Mouse (Mus musculus) megakaryocyte progenitor cell, adult 5-6 weeks (primary cell): ENCODE results near the gene Prkcg. TPM values are rescaled to one million over a fixed set of nuclear protein-coding genes. Genes with fewer than 3 reads are reported as not detected.
"Not testable (repeated sequence)": the region's sequence is repeated elsewhere in the genome, so short reads cannot be mapped to it uniquely, and the experiment has no call there.

Experiments used
- ATAC-seq: replicated peaks from 2 replicates; pipeline ENCODE4 v1.8.0; 2016; ENCODE audit warnings: mild to moderate bottlenecking, moderate TSS enrichment, inconsistent platforms; ENCODE audit not compliant: poor library complexity
- total RNA-seq, 2 experiments: library from RNA; stranded (forward) in 1 of 2; stranded (reverse) in 1 of 2; fragments of 157-497, 149-512 nt in 1 of 2; fragments of 200-1000 nt in 1 of 2; gene quantifications; 2 replicates each; pipeline versions ENCODE4 v1.2.3 to v1.2.4; 2015 to 2017

Prkcg gene
- total RNA-seq, 2 experiments from 2014 or later: 0.32 TPM; not detected in 1

DNA sequence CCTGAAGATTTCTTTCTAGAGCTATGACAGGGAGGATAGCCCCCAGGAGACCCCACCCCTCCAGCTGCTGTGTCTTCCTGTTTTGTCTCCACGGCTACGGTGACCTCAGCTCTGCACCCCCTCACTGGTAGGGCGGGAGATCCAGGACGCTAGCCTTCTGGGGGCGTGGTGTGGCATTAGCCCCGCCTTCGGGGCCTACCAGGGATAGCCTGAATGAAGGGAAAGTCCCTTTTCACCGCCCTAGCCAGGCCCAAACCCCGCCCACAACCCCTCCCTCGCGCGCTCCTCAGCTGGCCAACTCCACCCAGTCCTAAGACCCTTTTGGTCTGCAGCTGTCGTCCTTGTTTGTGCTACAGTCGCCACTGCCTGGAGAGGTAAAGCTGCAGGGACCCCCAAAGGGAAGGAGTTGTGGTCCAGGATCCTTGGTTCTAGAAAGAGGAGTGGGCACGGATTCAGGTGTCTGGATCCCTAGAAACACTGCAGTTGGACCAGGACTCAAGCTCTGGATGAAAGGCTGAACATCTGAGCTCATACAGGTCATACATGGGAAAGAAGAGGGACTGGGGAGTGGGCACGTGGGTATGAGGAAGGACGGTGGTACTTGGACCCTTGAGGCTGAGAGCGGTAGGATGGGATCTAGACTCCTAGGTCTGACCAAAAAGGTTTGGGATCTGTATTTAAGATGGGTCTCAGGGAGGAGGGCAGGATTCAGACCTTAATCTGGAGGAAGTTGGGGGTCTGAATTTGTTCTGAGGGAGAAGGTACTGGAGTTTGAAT lies 1.5 kb downstream of the Prkcg start:
- peak; percentile 79 for ATAC-seq

- no peak for ATAC-seq
Observed at GRCm38 (mm10) chr7:3291197-3291596, 2.2 kb downstream of the Prkcg start.

GRCm38 (mm10) chr7:3291764-3292163 lies 2.8 kb downstream of the Prkcg start:
- no peak for ATAC-seq

- ATAC-seq: not testable (repeated sequence)
Observed at GRCm38 (mm10) chr7:3292271-3292670, 3.3 kb downstream of the Prkcg start.

GRCm38 (mm10) chr7:3292791-3293190 lies 3.8 kb downstream of the Prkcg start:
- peak; percentile 59 for ATAC-seq

- ATAC-seq: no peak
Observed at GRCm38 (mm10) chr7:3294794-3295193, 5.8 kb downstream of the Prkcg start.

DNA sequence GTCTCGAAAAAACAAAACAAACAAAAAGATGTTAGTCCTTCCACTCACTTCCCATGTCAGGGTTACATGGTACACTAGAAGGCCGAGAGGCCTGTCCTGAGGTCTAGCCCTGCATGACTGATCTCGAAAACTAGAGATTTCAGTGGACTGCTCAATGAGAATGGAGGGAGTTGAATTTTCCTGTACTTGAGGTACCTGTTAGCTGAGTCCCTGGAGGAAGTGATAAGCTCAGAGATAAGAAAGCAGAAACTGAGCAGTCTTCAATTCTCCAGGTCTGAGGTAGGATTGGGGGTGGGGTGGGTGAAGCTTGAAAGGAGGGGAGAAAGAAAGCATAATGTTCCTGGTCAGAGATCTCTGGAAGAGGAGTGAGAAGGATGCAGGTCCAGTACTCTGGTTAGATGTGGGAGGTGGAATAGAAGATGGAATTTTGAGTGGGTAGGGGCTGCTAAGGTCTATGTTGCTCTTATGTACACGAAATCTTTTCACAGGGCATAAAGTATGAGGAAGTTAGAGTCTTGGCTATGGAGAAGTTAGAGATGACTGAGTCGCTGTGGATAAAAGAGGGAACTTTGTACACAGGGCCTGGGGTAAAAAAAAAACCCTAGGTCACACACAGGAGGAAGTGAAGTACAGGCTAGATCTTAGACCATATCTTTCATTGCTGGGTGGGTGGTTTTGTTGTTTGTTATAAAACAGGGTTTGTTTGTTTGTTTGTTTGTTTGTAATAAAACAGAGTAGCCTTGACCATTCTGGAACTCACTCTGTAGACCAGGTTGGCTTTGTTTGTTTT lies 6.5 kb downstream of the Prkcg start:
- peak; percentile 73 for ATAC-seq

DNA sequence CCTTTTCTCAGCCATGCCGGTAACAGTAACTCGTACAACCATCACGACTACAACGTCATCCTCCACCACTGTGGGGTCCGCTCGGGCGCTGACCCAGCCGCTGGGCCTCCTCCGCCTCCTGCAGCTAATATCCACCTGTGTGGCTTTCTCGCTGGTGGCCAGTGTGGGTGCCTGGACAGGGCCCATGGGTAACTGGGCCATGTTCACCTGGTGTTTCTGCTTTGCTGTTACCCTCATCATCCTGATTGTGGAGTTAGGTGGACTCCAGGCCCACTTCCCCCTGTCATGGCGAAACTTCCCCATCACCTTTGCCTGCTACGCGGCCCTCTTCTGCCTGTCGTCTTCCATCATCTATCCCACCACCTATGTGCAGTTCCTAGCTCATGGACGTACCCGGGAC lies 7.7 kb downstream of the Prkcg start:
- ATAC-seq: no peak

DNA sequence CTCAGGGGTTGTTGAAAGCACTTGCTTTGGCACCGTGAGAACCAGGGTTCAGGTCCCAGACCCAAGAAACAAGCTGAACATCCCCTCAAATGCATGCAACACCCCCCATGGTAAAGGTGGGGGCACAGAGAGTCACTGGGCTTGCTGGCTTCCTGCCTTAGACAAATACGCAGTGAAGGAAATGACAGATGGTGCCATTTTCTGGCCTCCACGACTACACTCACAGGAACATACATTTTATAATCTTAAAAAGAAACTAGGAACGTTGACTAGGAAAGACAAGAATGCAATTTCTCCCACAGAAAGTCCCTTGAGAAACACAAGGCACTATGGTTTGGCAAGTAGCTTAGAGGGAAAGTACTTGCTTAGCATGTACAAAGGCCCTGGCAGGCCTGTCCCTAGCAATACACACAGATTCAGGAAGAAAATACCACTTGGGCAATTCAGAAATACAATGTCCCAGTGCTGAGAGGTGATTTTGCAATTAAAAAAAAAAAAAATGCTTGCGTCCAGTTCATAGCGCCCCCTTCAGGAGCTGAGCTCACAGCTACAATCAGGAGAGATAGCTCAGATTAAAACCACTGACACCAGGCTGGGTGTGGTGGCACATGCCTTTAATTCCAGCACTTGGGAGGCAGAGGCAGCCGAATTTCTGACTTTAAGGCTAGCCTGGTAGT lies 11.1 kb downstream of the Prkcg start:
- peak; percentile 42 for ATAC-seq

GRCm38 (mm10) chr7:3300891-3301627 lies 12.1 kb downstream of the Prkcg start:
- ATAC-seq: no peak

GRCm38 (mm10) chr7:3301628-3302555 lies 12.9 kb downstream of the Prkcg start:
- ATAC-seq: 0 out of 2 replicates have a peak, but pooled peaks have one; percentile 5

DNA sequence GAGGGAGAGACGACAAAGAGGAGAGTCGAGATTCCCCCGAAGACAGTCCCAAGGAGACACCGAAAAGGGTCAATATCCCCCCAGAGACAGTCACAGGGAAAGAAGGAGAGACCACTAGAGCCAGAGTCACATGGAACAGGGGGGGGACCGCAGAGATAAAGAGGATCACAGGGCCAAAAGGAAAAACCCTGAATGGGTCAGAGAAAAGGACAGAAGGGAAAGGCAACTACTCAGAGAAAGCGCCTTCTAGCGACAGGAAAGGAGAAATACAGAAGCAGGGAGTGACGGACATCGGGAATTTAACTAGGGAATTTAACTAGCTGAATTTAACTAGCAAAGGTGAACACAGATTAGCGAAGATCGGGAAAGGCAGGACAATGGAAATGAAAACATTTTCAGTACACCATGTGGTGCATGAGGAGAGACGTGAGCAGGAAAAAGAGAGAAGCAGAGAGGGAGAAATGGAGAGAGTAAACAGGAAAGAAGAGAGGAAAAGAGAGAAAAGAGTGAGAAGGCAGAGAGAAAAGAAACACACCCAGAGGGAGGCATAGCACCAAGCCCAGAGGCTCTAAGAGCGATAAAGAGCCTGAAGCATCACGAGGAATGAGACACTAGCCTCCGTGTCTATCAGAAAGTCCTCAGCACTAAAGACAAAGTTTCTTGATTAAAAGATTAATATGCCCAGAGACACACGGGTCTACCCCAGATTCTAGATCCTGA lies 13.7 kb downstream of the Prkcg start:
- peak; percentile 40 for ATAC-seq

GRCm38 (mm10) chr7:3303276-3303781 lies 14.3 kb downstream of the Prkcg start:
- peak; percentile 32 for ATAC-seq

- ATAC-seq: no peak
Observed at GRCm38 (mm10) chr7:3303789-3304188, 14.8 kb downstream of the Prkcg start.

DNA sequence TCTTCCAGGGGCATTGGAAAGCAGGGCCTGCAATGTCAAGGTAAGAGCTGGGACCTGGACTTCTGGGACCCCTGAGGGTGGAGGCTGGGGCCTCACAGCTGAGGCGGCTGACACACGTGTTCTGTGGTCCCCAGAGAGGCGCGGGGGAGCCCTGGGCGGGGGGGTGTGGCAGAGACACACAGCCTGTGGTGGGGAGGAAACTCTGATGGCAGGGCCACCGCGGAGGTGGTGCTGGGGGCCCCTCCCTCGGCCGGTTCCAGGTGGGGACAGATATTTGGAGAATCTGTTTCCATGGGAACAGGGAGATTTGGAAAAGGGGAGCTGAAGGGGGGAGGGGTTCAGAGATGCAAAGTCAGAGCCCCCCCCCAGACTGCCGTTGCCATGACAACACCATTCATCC lies 15.3 kb downstream of the Prkcg start:
- ATAC-seq: no peak

- ATAC-seq: no peak
Observed at GRCm38 (mm10) chr7:3306400-3306799, 17.4 kb downstream of the Prkcg start.

- ATAC-seq: no peak
Observed at GRCm38 (mm10) chr7:3308646-3309045, 19.7 kb downstream of the Prkcg start.

DNA sequence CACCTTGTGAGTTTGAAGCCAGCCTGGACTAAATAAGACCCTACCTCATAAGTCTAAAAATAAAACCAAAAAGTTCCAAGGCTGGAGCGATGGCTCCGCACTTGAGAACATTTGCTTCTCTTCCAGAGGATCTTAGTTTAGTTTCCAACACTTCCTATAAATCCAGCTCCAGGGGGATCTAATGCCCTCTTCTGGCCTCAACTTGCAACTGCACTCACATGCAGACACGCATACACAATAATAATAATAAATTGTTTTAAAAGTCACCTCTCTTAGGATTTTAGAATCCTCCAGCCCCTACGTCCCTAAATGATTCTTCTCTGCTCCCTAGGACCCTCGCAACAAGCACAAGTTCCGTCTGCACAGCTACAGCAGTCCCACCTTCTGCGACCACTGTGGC lies 21.3 kb downstream of the Prkcg start:
- ATAC-seq: no peak

- no peak for ATAC-seq
Observed at GRCm38 (mm10) chr7:3313571-3313970, 24.6 kb downstream of the Prkcg start.
